Mouse (Mus musculus): ENCODE measurements around the gene Frmd4b.

GRCm38 (mm10) chr6:97250966-97251365 lies 366.4 kb downstream of the Frmd4b start:
- peak; percentile 75 for TF ChIP-seq CTCF (IDR thresholded peaks at IDR 0.05; ENCODE audit: low read depth)
- no peak for TF ChIP-seq EP300 (IDR thresholded peaks at IDR 0.05; ENCODE audit: low read depth)

Measured in liver, embryonic 14.5 days (tissue).